Mouse (Mus musculus) liver, embryonic 16.5 days (tissue): ENCODE data around the gene Slc22a19. TPM values are rescaled to one million over a fixed set of nuclear protein-coding genes. Genes with fewer than 3 reads are reported as not detected.

Source experiments
- ATAC-seq: fragments of 200-750 bp; cut with Nextera tagmentation; 2 replicates; pipeline ENCODE4 v1.8.0; 2017; ENCODE audit warnings: low read depth, mild to moderate bottlenecking, moderate number of reproducible peaks, moderate library complexity
- H3K27ac ChIP-seq: fragments of 300-500 bp; sonication (generic); 2 replicates; pipeline ENCODE4 v1.5.1; 2014; ENCODE audit warnings: mild to moderate bottlenecking, low read length
- H3K27me3 ChIP-seq: fragments of 300-500 bp; sonication (generic); 2 replicates; pipeline ENCODE4 v1.6.1; 2014; ENCODE audit warnings: low read depth, low read length, mixed read lengths; ENCODE audit not compliant: control insufficient read depth, insufficient read depth
- H3K36me3 ChIP-seq: fragments of 300-500 bp; sonication (generic); 2 replicates; pipeline ENCODE4 v1.6.1; 2014; ENCODE audit warnings: mild to moderate bottlenecking; ENCODE audit not compliant: control insufficient read depth, insufficient read depth
- H3K4me1 ChIP-seq: fragments of 300-500 bp; sonication (generic); 2 replicates; pipeline ENCODE4 v1.6.1; 2014; ENCODE audit warnings: low read depth, low read length, mixed read lengths; ENCODE audit not compliant: control insufficient read depth
- H3K4me2 ChIP-seq: fragments of 300-500 bp; sonication (generic); 2 replicates; pipeline ENCODE4 v1.6.1; 2014; ENCODE audit warnings: low read depth, low read length, mixed read lengths
- H3K4me3 ChIP-seq: fragments of 300-500 bp; sonication (generic); 2 replicates; pipeline ENCODE4 v1.5.1; 2014; ENCODE audit warnings: low read depth, mild to moderate bottlenecking, low read length
- H3K9ac ChIP-seq: fragments of 300-500 bp; sonication (generic); 2 replicates; pipeline ENCODE4 v1.6.1; 2014; ENCODE audit warnings: low read depth, low read length
- H3K9me3 ChIP-seq: fragments of 300-500 bp; sonication (generic); replicated peaks from 2 replicates; pipeline ENCODE4 v1.6.1; 2016; ENCODE audit warnings: low read length; ENCODE audit not compliant: control insufficient read depth
- polyA plus RNA-seq: library from polyadenylated mRNA; unstranded; fragments of >200 nt; fragmentation: Nextera tagmentation; extraction: Ambion mirVana; gene quantifications from 2 replicates; pipeline ENCODE4 v1.2.1, GENCODE M21; 2015

Slc22a19 gene
- polyA plus RNA-seq, 1 experiment from 2014 or later: not detected

DNA sequence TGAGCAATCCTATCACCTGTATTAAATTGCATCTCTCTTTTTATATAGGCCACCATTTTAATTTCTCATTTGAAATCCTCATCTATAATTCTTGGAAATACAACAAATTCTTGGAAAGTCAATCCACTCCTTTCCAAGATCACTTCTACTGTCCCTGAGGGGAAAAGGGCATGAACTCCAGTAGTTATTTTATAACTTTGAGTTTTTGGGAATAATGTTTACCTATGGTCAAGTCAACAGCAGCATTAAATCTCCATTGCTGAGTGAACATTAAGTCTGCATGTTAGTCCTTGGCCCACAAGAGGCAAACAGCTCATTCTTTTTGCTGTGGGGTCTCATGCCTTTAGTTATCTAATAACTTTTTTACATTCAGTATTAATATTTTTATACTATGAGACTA is 78.1 kb downstream of the Slc22a19 start:
- Histone ChIP-seq H3K9ac (no peak overlapping the region), H3K9me3 (no peaks in the 10 kb centered on the region), H3K4me1 (no peaks in the 10 kb centered on the region), H3K4me2 (no peak overlapping the region), H3K27me3 (no peaks in the 10 kb centered on the region), H3K36me3 (no peaks in the 10 kb centered on the region), H3K4me3 (no peak overlapping the region), H3K27ac (no peak overlapping the region)
- no peak for ATAC-seq

Other genes with a start within 250 kb of the Slc22a19 start
- 59.7 and 63.8 TPM in 2 replicates for gene Rtn3, start 228.0 kb downstream of the Slc22a19 start, polyA plus RNA-seq
- gene Atl3, start 217.3 kb downstream of the Slc22a19 start, polyA plus RNA-seq: 5.5 and 5.6 TPM in 2 replicates
- 18.8 and 23.0 TPM in 2 replicates for gene Pla2g16, start 153.9 kb downstream of the Slc22a19 start, polyA plus RNA-seq
- gene Lgals12, start 104.1 kb downstream of the Slc22a19 start, polyA plus RNA-seq: 0.05 TPM in 1 of 2 replicates, not detected in the other
- gene Hrasls5, start 98.8 kb downstream of the Slc22a19 start, polyA plus RNA-seq: not detected in 2 replicates
- not detected in 2 replicates for gene Slc22a26, start 91.4 kb upstream of the Slc22a19 start, polyA plus RNA-seq